Mouse (Mus musculus): Measurements from ENCODE around the gene Lrrc7. TPM values are rescaled to one million over a fixed set of nuclear protein-coding genes. Genes with fewer than 3 reads are reported as not detected.
A peak's percentile ranks its signal among the peaks of the same experiment; 100 is the strongest.

Lrrc7 gene
- total RNA-seq, 1 experiment from 2014 or later = not detected

DNA sequence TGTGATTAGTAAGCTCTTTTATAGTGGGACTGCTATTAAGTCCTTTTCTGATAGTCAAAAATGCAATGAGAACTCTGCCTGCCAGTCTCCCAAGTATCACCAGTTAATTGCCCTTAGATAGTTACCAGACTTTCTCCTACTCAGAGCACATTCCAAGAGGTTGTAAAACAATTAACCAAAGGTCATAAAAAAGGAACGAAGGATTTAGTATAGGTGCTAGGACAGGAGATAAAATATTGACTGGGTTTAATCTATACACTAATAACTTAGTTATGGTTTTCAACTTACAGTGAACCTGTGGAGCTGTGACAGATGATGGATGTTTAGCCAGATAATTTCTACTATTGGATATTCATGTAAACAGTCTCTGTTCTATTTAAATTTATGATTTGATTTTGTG is 175.2 kb downstream of the Lrrc7 start:
- no peak for ATAC-seq (replicated peaks; ENCODE audit: insufficient number of reproducible peaks, low FRiP score, low TSS enrichment, poor library complexity, severe bottlenecking)

DNA sequence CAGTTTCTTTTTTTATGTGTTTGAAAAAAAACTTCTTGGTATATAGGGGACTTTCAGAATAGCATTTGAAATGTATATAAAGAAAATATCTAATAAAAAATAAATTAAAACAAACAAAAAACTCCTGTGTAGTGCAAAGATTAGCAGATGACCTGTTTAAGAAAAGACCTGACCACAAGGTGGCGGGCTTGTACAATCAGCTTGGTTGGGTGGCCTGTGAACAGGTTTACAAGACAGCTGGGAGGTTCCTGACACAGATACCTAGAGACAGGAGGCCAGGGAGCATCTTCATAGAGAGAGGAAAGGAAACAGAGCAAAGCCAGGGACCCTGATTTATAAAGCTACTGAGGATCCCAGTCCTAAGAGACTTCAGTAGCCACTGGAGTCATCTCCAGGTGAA is 186.1 kb downstream of the Lrrc7 start:
- ATAC-seq (replicated peaks; ENCODE audit: insufficient number of reproducible peaks, low FRiP score, low TSS enrichment, poor library complexity, severe bottlenecking) = no peak

DNA sequence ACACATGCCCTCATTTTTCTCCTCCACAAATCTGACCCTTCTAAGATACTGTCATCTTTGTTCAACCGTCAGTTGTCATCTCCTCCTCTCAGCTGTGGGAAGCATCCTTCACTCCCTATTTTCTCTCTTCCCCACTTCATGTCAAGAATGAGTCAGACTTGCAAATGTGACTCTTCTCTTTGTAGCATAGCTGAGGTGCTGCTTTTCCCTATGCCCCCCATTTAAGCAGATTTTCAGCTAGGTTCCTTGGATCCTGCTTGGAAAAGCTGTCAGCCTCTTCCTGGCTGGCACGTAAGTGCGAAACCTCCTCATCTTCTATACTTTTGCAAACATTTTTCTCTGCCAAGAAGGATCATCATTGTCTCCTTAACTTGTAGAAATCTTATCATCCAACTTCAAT is 192.9 kb downstream of the Lrrc7 start:
- no peak for ATAC-seq (replicated peaks; ENCODE audit: insufficient number of reproducible peaks, low FRiP score, low TSS enrichment, poor library complexity, severe bottlenecking)

DNA sequence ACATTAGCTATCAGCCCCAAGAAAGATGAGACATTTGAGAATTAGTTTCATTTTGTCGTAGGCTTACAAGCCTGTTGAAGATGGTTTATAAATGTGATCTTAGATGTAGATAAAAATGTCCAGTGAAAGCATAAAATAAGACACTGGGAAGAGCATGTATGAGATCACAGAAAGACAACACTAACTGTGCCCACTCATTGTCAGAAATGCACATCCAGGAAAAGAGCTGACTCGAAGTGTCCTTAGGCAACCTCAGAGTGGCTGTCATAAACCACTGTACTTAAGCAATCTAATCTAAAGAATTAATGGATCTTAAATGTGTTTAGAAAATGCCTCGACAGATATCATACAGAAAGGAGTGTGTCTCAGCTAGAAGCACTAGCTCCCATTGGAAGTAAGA is 196.2 kb downstream of the Lrrc7 start:
- ATAC-seq (replicated peaks; ENCODE audit: insufficient number of reproducible peaks, low FRiP score, low TSS enrichment, poor library complexity, severe bottlenecking) = no peak

DNA sequence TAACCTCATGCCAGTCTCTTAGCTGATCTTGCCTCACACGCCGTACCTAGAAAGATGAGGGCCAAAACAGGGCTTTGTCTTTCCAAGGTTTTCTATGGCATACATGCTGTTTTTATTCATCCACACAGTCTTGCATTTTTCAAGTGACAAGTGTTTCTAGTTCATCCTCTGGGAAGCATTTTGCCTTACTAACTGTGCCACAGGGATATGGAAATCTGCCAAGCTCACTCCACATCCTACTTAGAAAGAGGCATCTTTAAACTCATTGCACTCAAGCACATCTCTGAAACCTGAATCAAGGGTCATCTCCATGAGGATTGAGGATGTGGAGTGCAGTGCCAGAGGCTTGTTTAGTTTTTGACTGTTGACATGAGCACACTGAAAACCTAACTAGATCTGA is 199.9 kb downstream of the Lrrc7 start:
- no peak for ATAC-seq (replicated peaks; ENCODE audit: insufficient number of reproducible peaks, low FRiP score, low TSS enrichment, poor library complexity, severe bottlenecking)

DNA sequence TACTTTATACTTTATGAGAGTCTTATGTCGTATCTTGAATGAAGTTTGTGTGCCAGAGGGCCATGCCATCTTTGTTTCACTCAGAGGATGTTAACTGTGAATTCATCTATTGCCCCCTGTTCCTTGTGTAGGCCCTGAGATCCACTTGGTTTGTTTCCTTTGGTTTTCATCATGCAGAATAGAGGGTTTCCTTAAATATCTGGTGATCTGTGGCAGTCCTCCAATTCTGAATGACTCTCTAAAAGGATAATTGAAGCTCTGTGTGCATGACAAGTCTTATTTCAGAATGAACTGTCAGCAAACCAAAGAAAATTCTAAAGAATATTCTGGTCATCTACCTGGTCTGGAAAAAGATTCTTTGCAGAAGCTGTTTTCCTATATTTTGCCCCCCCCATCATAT is 205.3 kb downstream of the Lrrc7 start:
- ATAC-seq (replicated peaks; ENCODE audit: insufficient number of reproducible peaks, low FRiP score, low TSS enrichment, poor library complexity, severe bottlenecking) = no peak

DNA sequence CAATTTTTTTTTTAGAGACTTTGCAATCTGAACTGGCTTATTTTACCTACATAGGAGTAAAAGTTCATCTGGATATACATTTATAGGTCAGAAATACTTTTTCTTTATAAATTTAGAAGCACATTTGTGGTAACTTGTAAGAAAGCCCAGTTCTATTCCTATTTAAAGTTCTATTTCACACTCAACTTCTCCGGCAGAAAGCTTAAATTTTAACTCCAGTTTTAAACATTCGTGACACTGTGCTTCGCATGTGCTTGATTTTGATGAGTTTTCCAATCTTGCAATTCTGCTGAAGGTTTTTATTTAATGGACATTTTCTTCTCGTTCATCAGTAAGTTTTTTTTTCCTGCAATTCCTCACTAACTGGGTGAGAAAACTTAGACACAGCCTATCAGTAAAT is 205.8 kb downstream of the Lrrc7 start:
- ATAC-seq (replicated peaks; ENCODE audit: insufficient number of reproducible peaks, low FRiP score, low TSS enrichment, poor library complexity, severe bottlenecking) = no peak

DNA sequence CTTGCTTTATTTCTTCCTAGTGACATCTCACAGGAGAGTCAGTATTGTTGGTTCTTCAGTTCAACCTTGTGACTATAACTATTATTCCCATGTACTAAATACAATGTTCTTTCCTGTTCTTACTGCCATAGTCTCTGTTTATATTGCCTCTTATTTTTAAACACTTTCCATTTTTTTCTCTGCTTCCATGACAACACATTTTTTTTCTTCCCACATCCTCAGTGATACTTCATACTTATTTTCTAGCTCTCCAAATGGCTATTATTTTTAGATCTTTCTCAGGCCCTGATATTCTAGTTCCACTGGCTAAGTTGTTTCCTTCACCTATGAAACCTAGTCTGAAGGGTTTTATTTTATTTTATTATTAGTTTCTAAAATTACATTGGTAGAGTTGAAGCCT is 221.2 kb downstream of the Lrrc7 start:
- no peak for ATAC-seq (replicated peaks; ENCODE audit: insufficient number of reproducible peaks, low FRiP score, low TSS enrichment, poor library complexity, severe bottlenecking)

DNA sequence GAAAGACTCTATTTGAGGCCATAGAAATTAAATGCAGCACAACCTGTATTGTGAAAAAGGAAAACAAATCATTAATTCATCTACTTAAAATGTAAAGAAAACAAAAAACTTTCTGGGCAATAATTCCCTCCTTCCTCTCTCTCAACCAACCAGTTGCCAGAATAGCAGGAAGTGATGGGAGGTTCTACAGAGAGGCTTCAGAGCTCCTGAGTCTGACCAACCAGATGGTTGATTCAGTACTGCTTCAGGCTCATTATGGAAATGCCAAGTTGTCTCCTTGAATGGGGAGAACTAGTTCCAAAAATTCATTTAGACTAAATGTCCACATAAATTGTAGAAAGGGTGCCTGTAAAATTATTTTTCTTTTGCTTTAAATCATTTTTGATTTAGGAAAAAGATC is 231.9 kb downstream of the Lrrc7 start:
- no peak for ATAC-seq (replicated peaks; ENCODE audit: insufficient number of reproducible peaks, low FRiP score, low TSS enrichment, poor library complexity, severe bottlenecking)

DNA sequence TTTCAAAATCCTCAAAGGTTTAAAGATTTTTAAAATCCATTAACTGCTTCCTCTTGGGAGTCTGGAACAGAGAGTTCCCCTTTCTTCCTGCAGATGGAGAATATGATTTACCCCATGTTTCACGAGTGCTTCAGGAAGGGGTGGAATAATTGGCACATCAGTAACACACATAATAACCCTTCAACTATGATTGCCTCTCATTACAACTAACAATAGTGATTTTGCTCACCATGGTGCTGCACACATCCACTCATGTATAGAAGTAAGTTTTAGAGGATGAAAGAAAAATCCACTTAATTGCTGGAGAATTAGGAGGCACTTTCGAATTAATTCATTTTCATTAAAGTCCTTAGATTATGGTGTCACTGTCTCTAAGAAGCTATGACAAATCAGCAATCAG is 251.6 kb downstream of the Lrrc7 start:
- no peak for ATAC-seq (replicated peaks; ENCODE audit: insufficient number of reproducible peaks, low FRiP score, low TSS enrichment, poor library complexity, severe bottlenecking)

DNA sequence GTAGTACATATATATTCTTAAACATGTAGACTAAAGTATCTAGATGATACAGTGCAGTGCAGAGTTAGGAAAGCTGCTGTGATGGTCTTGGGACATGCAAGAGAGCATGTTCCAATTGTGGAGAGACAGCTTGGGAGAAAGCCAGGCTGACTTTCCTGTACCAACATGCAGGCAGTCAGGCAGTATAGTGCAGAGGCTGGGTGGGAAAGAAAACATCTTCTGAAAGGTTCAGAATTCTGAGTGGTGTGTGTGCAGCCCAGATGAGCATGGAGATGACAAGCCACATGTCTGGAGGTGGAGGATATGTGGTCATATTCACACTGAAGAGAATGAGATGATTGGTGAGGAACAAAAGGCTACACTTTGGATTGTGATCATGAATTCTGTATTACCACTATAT is 254.6 kb downstream of the Lrrc7 start:
- 0 out of 2 replicates have a peak, but pooled peaks have one; percentile 13 for ATAC-seq (replicated peaks; ENCODE audit: insufficient number of reproducible peaks, low FRiP score, low TSS enrichment, poor library complexity, severe bottlenecking)

DNA sequence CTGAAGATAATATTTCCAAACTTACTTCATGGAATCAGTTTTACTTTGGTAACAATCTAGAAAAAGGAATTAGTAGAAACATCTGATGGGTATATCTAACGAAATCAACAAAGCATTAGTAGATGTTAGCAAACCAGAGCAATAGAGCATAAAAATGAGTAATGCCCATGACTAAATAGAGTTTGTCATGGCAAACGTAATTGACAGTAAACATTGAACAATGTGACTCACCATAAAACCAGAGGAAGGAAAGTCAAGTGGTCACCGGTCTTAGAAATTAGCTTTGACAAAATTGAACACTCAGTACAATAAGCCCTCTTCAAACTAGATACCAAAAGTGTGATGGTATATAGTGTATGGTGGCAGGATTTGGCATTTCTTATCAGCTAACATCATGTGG is 263.3 kb downstream of the Lrrc7 start:
- no peak for ATAC-seq (replicated peaks; ENCODE audit: insufficient number of reproducible peaks, low FRiP score, low TSS enrichment, poor library complexity, severe bottlenecking)

DNA sequence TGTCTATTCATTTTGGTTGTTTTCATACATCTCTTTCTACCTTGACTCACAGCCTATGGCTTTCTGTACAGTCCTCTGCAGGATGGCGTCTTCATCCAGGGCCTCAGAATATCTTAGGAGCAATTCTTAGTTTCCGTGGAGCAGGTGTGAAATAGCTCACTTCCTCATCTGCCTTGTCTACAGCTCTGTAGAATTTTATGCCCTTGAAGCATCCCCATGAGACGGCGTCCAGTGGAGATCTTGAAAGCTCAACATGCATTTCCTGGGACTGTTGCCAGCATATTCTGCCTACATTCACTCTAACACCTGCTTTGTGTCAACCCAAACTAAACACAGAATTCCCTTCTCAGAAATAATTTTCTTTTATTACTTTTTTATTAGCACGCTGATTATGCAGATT is 267.0 kb downstream of the Lrrc7 start:
- ATAC-seq (replicated peaks; ENCODE audit: insufficient number of reproducible peaks, low FRiP score, low TSS enrichment, poor library complexity, severe bottlenecking) = no peak

DNA sequence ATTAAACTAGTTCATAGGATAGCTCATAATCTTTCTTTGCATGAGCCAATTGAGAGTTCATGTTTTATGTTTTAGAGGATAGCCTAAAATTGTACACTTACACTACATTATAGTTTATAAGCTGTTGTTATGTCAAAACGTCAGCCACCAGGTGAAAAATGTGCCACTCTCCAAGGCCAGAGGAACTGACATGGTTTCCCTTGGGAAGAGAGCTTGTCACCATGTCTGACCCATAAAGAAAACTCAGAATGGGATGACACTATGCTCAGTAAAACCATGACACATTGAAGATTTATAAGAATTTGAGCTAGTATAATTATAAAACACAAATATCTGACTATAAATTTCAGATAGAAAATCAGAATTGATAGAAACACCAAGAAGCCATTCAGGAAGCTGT is 277.6 kb downstream of the Lrrc7 start:
- ATAC-seq (replicated peaks; ENCODE audit: insufficient number of reproducible peaks, low FRiP score, low TSS enrichment, poor library complexity, severe bottlenecking) = no peak

DNA sequence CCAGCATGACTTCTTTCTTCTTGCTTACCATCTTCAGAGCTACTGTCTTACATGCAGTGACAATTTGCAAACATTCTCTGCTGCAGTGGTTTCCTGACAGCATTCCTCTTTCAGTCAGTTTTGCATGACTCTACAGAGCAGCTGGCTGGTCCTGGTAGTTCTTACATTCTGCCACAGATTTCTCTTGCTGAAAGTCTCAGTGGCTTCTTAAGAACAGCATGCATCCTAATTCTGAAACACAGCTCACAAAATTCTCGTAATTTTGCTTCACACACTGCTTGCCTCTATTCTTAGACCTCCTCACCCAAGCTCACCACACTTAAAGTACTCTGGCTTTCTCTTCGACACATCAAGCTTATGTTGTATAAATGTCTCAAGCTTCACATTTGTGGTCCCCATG is 283.4 kb downstream of the Lrrc7 start:
- no peak for ATAC-seq (replicated peaks; ENCODE audit: insufficient number of reproducible peaks, low FRiP score, low TSS enrichment, poor library complexity, severe bottlenecking)

DNA sequence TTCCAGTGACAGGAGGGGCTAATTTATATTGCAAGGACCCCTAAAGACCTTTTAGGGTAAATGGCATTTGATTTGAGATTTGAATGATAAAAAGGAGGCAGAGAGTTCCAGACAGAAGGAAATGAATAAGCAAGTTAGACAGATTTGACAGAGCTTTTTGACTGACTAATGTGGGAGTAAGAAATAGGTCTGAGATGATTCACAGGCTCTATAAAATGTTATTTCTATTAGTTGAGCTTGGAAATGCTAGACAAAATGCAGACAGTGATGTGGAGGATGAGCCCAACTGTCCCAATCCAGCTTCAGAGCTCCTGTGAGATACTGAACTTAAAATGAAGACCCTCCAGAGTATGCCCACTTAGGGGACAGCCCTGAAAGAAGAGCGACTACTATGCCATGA is 289.3 kb downstream of the Lrrc7 start:
- ATAC-seq (replicated peaks; ENCODE audit: insufficient number of reproducible peaks, low FRiP score, low TSS enrichment, poor library complexity, severe bottlenecking) = no peak

DNA sequence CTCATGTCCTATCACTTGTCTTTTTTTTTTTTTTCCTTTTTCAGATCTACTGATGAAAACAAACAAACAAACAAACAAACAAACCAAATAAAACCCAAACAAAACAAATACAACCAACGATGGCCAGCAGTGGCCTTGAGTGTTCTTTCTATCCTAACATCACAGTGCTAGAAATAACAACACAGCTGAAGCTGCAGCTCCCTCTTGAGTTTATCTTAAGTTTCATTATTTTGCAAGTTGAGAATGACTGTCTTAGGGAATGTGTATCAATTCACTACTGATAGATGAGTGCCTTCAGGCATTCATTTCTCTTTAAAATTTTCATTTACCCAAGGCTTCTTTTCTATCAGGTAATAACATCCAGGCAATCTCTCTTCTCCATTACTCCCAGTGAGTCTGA is 291.1 kb downstream of the Lrrc7 start:
- no peak for ATAC-seq (replicated peaks; ENCODE audit: insufficient number of reproducible peaks, low FRiP score, low TSS enrichment, poor library complexity, severe bottlenecking)

DNA sequence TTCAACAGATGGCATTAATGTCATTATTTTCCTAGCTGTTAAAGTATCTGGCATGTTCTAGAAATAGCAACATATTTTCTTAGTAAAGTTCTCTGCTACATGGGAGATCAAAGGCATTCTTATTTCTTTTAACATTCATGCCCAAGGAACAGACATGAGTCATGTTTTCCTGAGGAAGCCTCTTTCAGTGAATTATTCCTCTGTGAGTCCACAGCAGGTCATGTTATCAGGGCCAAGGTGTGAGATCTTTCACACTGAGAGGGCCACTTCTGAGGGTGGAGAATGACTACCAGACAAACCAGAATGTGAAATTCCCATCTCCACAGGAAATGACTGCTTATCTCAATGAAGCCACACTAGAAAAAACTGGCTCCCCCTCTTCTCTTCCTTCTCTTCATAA is 309.4 kb downstream of the Lrrc7 start:
- ATAC-seq (replicated peaks; ENCODE audit: insufficient number of reproducible peaks, low FRiP score, low TSS enrichment, poor library complexity, severe bottlenecking) = no peak

DNA sequence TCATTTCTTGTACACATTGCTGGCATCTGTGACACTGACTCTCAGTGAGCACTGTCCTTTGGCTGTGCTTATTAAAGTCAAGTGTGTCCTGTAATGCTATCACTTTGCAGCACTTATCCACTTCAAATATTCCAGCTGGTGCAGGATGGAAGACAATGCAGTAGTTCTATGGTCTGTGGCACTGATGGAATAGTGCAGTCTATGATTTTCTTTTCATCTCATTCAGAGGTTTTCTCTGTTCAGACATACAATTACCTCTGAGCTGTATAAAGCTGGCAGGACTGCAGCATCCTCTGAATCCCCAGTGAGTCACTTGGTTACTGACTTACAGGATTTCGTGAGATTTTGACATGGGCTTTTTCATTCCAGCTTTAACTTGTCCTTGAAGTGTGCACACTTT is 314.3 kb downstream of the Lrrc7 start:
- ATAC-seq (replicated peaks; ENCODE audit: insufficient number of reproducible peaks, low FRiP score, low TSS enrichment, poor library complexity, severe bottlenecking) = no peak

DNA sequence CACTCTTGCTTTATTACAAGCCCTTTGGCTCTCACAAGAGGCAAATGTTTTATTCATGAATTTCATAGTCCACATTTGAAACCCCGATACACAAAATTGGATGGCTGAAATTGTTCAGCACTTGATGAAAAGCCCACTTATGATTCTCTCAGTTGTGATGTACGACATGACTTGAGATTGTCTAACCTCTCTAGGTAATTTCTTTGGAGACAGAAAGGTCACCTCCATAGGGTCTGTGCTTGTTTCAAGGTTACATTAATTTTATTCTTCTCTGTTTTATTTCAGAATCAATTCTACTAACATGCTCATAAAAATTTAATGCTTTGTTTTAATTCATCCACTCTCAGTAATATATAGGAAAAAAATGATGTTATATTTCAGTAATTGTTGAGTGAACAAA is 351.4 kb downstream of the Lrrc7 start:
- ATAC-seq (replicated peaks; ENCODE audit: insufficient number of reproducible peaks, low FRiP score, low TSS enrichment, poor library complexity, severe bottlenecking) = no peak

DNA sequence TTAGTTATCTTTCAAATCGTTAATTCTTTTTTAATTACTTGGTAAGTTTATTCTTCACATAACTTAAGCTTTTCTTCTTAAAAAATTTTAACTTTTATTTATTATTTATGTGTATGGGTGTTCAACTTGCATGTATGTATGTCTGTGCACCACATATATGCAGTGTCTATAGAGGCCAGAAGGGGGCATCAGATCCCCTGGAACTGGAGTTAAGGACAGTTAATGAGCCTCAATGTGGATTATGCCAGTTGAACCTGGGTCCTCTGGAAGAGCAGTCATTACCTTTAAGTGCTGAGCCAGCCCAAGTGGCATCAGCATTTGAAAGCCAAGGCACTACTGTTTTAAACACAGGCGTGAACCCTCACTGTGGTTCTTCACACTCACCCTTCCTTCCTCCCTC is 352.0 kb downstream of the Lrrc7 start:
- ATAC-seq (replicated peaks; ENCODE audit: insufficient number of reproducible peaks, low FRiP score, low TSS enrichment, poor library complexity, severe bottlenecking) = no peak

DNA sequence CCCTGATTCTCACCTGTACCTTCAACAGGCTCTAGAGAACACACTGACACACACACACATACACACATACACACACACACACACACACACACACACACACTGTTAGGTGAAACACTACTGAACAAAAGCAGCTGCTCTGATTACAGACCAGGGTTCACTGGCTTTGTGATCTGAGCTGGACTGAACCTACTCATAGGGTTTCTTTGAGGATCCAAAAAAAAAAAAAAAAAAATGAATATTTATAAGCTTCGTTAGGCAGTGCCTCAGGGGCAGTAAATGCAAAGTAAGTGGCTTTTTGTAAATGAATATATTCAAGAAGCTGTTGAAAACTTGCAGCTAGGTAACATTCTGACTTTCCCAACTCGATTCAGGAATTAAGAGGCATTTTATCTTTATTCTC is 354.2 kb downstream of the Lrrc7 start:
- ATAC-seq (replicated peaks; ENCODE audit: insufficient number of reproducible peaks, low FRiP score, low TSS enrichment, poor library complexity, severe bottlenecking) = no peak

All from monocyte, adult 5-6 weeks (primary cell).